Mouse (Mus musculus) cerebellum, adult 11-12 months (tissue): Measurements from ENCODE around the gene B4galnt4.
A peak's percentile ranks its signal among the peaks of the same experiment; 100 is the strongest.

ENCODE experiments used
- DNase-seq: peaks from one replicate; pipeline ENCODE4 v3.0.0; 2022

B4galnt4 gene

GRCm38 (mm10) chr7:141072017-141072745 lies 11.3 kb downstream of the B4galnt4 start:
- no peak for DNase-seq

- no peak for DNase-seq
Measured at GRCm38 (mm10) chr7:141073782-141074181, 12.9 kb downstream of the B4galnt4 start.

- DNase-seq: no peak
Measured at GRCm38 (mm10) chr7:141077841-141078240, 16.9 kb downstream of the B4galnt4 start, which contains the start of gene Pkp3. Gene Pkp3 (plus strand): TSS chr7:141078218.

- DNase-seq: no peak
Measured at GRCm38 (mm10) chr7:141078876-141079275, 18.0 kb downstream of the B4galnt4 start.

GRCm38 (mm10) chr7:141079481-141080449 lies 18.9 kb downstream of the B4galnt4 start:
- DNase-seq: no peak

GRCm38 (mm10) chr7:141087894-141088293 lies 27.0 kb downstream of the B4galnt4 start:
- no peak for DNase-seq

- no peak for DNase-seq
Measured at GRCm38 (mm10) chr7:141088473-141088872, 27.6 kb downstream of the B4galnt4 start.

- no peak for DNase-seq
Measured at GRCm38 (mm10) chr7:141090228-141090627, 29.3 kb downstream of the B4galnt4 start.

GRCm38 (mm10) chr7:141092051-141092735 lies 31.3 kb downstream of the B4galnt4 start:
- DNase-seq: peak; percentile 78

- DNase-seq: no peak
Measured at GRCm38 (mm10) chr7:141093950-141094349, 33.0 kb downstream of the B4galnt4 start.

- no peak for DNase-seq
Measured at GRCm38 (mm10) chr7:141094487-141095205, 33.7 kb downstream of the B4galnt4 start.

GRCm38 (mm10) chr7:141096021-141096420 lies 35.1 kb downstream of the B4galnt4 start:
- DNase-seq: no peak

- no peak for DNase-seq
Measured at GRCm38 (mm10) chr7:141096649-141097056, 35.7 kb downstream of the B4galnt4 start.

- DNase-seq: no peak
Measured at GRCm38 (mm10) chr7:141097177-141097576, 36.3 kb downstream of the B4galnt4 start.

GRCm38 (mm10) chr7:141099911-141100691 lies 39.2 kb downstream of the B4galnt4 start, which contains the start of gene Sigirr:
Gene Sigirr (minus strand): TSS chr7:141100572.
- no peak for DNase-seq

- DNase-seq: no peak
Measured at GRCm38 (mm10) chr7:141103161-141103560, 42.3 kb downstream of the B4galnt4 start.

- no peak for DNase-seq
Measured at GRCm38 (mm10) chr7:141115874-141116273, 55.0 kb downstream of the B4galnt4 start.

- DNase-seq: no peak
Measured at GRCm38 (mm10) chr7:141117636-141118035, 56.7 kb downstream of the B4galnt4 start, which contains the start of gene Ano9. Gene Ano9 (minus strand): TSS chr7:141117806.

- no peak for DNase-seq
Measured at GRCm38 (mm10) chr7:141119487-141119886, 58.6 kb downstream of the B4galnt4 start.

- DNase-seq: no peak
Measured at GRCm38 (mm10) chr7:141120605-141121004, 59.7 kb downstream of the B4galnt4 start.

GRCm38 (mm10) chr7:141121051-141121531 lies 60.2 kb downstream of the B4galnt4 start:
- DNase-seq: peak; percentile 28
